Mouse (Mus musculus) bone marrow macrophage, adult 2 months (primary cell): ENCODE data around the gene Adad1.

Experiments used
- CTCF ChIP-seq: IDR thresholded peaks from 2 replicates; pipeline ENCODE4 v1.5.1; 2012; ENCODE audit warnings: low read depth, mild to moderate bottlenecking, low read length, moderate library complexity
- POLR2A ChIP-seq: IDR thresholded peaks from 2 replicates; pipeline ENCODE4 v1.6.1; 2012; ENCODE audit warnings: mild to moderate bottlenecking, low read depth, low read length, borderline replicate concordance

DNA sequence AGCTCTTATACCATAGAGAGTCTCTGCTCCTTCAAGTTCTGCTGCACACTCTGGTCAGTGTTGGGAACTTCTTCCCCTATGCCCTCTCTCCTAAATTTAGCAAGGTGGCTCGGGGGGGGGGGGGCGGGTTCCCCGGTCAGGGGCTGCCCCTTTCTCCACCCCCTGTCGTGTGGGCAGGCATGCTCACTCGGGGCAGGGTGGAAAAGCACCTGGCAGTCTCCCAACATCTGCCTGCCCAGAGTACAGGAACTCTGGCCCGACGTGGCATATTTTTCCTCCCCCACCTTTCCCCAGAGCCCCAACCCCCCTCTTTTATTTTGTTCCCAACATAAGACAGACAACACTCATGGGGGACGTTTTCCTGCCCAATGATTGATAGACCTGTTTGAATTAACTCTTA is 83.1 kb downstream of the Adad1 start:
- TF ChIP-seq CTCF (no peak), POLR2A (no peak)
